Mouse (Mus musculus) cerebellum, adult 18-20 months (tissue): ENCODE measurements around the gene Ntrk1.
A peak's percentile ranks its signal among the peaks of the same experiment; 100 is the strongest.

Experiments
- DNase-seq, 2 experiments: peaks; one replicate each; pipeline ENCODE4 v3.0.0; 2021

Gene Ntrk1

DNA sequence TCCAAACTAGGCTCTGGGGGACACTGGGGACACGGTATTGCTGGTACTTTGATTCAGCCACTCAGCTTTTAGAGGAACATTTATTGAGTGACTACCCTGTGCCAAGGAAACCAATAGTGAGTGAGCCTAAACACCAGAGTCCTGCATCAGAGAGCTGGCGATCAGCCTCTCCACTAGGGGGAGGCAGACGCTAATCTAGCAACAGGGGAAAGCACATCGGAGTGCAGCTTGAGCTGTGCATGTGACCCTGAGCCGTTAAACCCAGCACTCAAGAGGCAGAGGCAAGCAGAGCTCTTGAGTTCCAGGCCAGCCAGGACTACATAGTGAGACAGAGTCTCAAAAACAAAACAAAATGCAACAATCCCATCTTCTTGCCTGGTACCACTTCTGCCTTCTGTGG is 45.9 kb downstream of the Ntrk1 start:
- DNase-seq = peak; percentile 19 to 20

DNA sequence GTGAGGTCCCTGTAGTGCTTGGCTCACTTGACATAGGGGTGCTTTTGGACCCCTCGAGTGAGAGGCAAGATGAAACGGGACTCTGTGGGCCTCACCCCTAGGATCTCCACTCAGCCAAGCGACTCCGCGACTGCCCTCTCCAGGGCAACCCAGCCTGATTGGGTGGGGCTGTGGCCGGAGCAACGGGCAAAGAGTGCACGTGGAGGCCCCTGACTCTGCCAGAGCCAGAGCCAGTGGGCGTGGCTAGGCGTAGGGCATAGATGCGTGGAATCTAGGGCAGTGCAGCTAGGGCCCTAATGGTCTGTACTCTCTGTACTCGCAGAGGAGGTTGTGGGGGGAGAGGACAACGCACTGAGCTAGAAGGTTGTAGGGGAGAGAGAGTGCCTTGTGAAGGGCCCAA is 46.5 kb downstream of the Ntrk1 start, which contains the start of gene Lrrc71:
Lrrc71 (minus strand) TSS at position 195 of the 400 bp plus-strand sequence.
- no peak for DNase-seq

DNA sequence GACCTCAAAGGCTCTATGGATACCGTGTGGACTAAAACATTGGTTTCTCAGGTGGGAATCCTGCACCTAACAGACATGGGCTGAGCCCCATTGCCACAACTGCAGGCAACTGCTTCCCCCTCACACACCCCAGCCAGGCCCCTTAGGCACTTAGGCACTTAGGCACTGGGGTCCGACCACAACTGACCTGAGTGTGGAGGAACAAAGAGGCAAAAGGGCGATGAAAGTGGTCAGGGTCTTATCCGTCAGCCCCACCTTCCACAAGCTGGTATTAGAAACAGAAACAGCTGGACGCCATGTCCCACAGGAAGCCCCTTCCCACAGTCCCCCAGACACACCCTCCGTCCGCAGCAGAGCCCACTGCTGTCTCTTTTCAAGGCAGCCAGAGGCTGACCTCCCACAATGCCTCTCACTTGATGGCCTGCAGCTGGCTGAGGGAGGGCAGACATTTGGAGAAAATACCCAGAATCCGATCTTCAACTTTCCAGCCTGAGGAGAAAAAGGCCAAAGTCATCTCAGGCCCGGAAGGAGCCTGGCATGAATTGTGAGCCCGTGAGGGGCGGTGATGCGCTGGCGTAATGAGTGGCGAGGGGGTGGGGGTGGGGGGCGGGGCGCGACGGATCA is 49.8 kb downstream of the Ntrk1 start:
- DNase-seq = no peak

DNA sequence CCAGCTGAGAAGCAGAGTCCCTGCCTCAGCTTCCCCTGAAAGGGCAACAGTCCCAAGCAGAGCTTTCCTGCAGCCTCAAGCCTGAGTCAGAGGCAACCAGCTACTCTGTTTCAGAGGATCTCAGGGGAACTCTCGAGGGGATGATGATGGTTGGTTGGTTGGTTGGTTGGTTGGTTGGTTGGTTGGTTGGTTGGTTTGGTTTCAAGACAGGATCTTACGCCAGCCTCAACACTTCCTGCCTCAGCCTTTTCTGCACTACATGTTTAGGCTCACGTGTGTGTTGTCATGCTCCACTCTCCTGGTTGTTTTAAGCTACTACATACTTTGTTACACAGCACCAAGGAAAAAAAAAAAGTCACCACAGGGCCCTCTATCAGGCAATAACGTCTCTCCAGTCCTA is 51.0 kb downstream of the Ntrk1 start:
- DNase-seq = no peak

DNA sequence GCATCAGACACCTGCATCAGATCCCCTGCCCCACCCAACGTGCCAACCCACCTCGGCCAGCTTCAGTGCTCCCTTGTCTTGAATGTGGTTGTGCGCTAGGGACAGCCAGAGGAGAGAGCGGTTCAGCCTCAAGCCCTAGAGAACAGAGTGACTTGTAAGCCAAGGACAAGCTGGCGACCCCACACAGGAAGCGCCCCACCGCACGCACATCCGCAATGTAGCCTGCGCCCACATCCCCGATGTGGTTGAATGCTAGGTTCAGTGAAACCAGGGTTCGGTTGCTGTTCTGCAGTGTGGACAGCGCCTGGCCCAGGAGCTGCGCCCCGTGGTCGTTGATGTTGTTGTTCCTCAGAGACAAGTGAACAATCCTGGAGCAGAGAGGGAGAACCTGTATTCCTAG is 52.2 kb downstream of the Ntrk1 start:
- DNase-seq = no peak

DNA sequence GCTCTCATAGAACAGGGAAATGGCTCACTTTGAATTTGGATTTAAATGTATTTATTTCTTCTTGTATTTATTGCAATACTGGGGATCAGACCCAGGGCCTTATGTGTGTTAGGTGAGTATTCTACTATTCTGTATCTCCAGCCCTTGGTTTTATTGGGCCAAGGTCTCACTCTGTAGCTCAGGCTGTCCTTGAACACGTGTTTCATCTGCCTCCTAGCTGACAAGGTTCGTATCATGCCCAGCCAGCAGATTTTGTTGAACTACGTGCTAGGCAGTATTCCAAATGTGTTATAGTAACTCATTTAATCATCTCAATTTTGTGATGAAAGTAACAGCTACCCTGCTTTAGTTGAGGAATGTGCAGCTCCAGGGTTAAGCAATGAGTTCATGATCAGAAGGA is 52.9 kb downstream of the Ntrk1 start:
- no peak for DNase-seq

DNA sequence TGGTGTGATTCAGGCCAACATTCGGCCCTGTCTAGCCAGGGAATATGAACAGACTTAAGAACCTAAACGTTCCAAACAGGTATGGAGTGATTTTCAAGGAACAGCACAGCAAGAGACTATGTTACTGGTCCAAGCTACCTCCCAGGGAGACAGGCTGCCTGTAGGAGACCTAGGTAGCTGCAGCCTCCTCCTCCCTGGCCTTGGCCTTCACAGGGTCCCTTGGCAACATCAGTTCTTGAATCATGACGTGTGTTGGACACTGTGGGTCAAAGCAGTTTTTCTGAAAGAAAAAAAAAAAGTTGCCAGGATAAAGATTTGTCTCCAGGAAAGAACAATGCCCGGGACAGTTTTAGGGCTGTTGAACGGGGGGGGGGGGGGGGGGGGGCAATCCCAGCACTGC is 56.1 kb downstream of the Ntrk1 start:
- no peak for DNase-seq

DNA sequence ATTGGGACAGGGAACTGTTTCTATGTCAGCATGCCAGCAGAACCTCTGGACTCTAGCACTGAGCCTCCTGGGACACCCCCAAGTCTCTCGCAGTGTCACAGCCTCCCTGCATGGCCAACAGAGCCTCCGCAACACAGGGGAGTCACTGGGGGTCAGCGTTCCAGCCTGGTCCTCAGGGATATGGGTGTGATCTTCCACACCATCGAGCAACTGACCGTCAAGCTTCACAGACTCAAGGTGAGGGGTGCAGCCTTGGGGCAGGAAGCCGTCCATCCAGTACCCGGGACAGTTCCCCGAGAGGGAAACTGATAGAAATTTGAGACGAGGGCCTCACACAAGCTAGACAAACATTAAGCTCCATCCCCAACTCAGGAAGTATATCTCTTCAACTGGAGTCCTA is 59.6 kb downstream of the Ntrk1 start:
- no peak for DNase-seq

DNA sequence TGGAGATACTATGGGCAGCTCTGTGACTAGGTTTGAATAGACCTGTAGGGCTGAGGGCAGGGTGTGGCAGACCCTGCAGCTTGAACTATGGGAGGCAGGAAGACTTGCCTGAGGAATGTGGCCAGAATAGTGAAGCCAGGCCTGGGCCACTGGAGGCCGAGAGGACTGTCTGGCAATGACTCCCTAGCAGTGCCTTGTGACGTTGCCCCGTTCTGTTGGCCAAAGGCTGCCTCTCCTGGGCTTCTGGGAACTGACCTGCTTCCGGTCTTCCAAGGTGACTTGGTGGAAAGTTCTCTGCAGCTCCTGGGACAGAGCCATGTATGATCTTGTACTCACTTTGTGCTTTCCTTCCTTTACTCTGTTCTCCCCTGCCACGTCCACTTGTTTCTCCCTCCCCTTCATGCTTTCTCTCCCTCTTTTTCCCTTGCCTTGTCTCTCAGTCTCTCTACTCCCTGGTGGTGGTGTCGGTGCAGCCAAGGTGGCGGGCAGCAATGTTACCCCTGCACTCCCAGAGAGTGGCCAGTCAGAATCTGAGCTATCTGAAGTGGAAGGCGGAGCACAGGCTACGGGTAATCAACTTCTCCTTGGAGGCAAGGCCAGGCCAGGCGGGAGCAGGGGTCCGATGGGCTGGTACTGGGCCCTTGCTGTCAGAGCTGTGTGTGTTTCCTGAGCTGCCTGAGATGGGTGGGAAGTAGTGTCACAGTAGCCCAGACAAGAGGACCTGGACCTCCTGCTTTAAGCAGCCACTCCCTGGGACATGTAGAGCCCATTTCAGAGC is 60.8 kb downstream of the Ntrk1 start:
- no peak for DNase-seq

DNA sequence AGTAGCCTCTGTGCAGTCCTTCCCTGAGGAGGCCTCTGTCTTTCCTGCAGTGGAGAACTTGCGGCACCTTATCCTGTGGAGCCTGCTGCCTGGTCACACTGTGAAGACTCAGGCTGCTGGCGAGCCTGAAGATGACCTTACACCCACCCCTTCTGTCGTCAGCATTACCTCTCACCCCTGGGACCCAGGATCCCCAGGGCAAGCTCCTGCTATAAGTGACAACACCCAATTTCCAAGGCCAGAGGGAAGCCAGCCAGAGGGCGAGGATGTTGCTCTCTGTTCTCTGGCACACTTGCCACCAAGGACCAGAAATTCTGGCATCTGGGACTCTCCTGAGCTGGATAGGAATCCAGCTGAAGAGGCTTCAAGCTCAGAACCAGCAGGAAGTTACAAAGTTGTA is 61.9 kb downstream of the Ntrk1 start:
- no peak for DNase-seq

DNA sequence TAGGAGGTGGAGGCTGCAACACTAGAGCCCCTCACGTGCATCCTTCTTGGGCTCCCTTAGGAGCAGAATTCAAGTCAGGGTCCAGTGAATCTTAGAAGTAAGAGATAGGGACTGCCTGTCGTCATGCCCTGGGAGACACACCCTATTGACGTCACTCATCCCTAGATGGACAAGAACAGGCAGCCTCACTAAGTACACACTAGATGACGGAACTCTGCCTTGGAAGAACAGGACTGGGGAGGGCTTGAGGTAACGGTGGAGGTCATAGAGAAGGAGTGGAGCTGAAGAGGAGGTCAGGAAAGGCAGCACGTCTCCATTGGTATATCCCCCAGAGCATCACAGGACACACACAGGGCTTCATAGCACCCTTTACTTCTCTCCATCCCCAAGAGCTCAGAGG is 66.3 kb downstream of the Ntrk1 start:
- DNase-seq = no peak
